Mouse (Mus musculus) heart, embryonic 10.5 days (tissue): ENCODE data around the gene Sparcl1. TPM values are rescaled to one million over a fixed set of nuclear protein-coding genes. Genes with fewer than 3 reads are reported as not detected.

Experiments
- DNase-seq: peaks from one replicate; pipeline ENCODE4 v3.0.0-alpha.2; 2017; ENCODE audit warnings: low spot score
- H3K27ac ChIP-seq: fragments of 300-500 bp; sonication (generic); 2 replicates; pipeline ENCODE4 v1.5.1; 2016; ENCODE audit warnings: mild to moderate bottlenecking
- H3K27me3 ChIP-seq: fragments of 300-500 bp; sonication (generic); 2 replicates; pipeline ENCODE4 v1.6.1; 2016; ENCODE audit warnings: mild to moderate bottlenecking; ENCODE audit not compliant: poor library complexity, insufficient read depth, severe bottlenecking
- H3K36me3 ChIP-seq: fragments of 300-500 bp; sonication (generic); 2 replicates; pipeline ENCODE4 v1.6.1; 2016; ENCODE audit warnings: mild to moderate bottlenecking, moderate library complexity
- H3K4me1 ChIP-seq: fragments of 300-500 bp; sonication (generic); 2 replicates; pipeline ENCODE4 v1.6.1; 2016; ENCODE audit warnings: mild to moderate bottlenecking
- H3K4me3 ChIP-seq: fragments of 300-500 bp; sonication (generic); 2 replicates; pipeline ENCODE4 v1.5.1; 2016; ENCODE audit warnings: mild to moderate bottlenecking, moderate library complexity
- H3K9me3 ChIP-seq: fragments of 300-500 bp; sonication (generic); 2 replicates; pipeline ENCODE4 v1.6.1; 2016; ENCODE audit warnings: mild to moderate bottlenecking, moderate library complexity
- WGBS: fragments of 180-500 bp; shearing (Covaris S2); methylation state at CpG from one replicate; pipeline ENCODE4 v1.1.7; 2016; 5-methylcytosine and 5-hydroxymethylcytosine counted together
- polyA plus RNA-seq: library from polyadenylated mRNA; unstranded; fragments of >200 nt; fragmentation: Nextera tagmentation; extraction: Ambion mirVana; gene quantifications from 2 replicates; pipeline ENCODE4 v1.2.1, GENCODE M21; 2016

Sparcl1 gene
- polyA plus RNA-seq: 11.4 and 17.7 TPM in 2 replicates

GRCm38 (mm10) chr5:104113491-104114172, at the start of gene Sparcl1:
Gene Sparcl1, minus strand, starts transcription at chr5:104113733.
- DNase-seq: peak; percentile 53
- Histone ChIP-seq H3K27ac (peak within 1 kb of the TSS; percentile 78), H3K4me1 (peaks cover 60% of the 10 kb centered on the region), H3K9me3 (no peaks in the 10 kb centered on the region), H3K4me3 (peak within 1 kb of the TSS; percentile 35), H3K27me3 (no peaks in the 10 kb centered on the region), H3K36me3 (no peaks in the 10 kb centered on the region)
- WGBS: 29% methylated on average over 15 of the region's 15 CpGs

- H3K4me1 ChIP-seq: no peaks in the 10 kb centered on the region
- no peaks in the 10 kb centered on the region for H3K9me3 ChIP-seq
- 66% methylated on average over 1 of the region's 1 CpGs for WGBS
- no peaks in the 10 kb centered on the region for H3K27me3 ChIP-seq
- DNase-seq: no peak
- no peak overlapping the region for H3K27ac ChIP-seq
- no peak overlapping the region for H3K4me3 ChIP-seq
- H3K36me3 ChIP-seq: no peaks in the 10 kb centered on the region
Observed at GRCm38 (mm10) chr5:104161390-104161789, 47.9 kb upstream of the Sparcl1 start.

- 83% methylated on average over 3 of the region's 3 CpGs for WGBS
- H3K27me3 ChIP-seq: no peaks in the 10 kb centered on the region
- no peaks in the 10 kb centered on the region for H3K9me3 ChIP-seq
- H3K36me3 ChIP-seq: no peaks in the 10 kb centered on the region
- H3K27ac ChIP-seq: no peak overlapping the region
- H3K4me3 ChIP-seq: no peak overlapping the region
- no peaks in the 10 kb centered on the region for H3K4me1 ChIP-seq
- no peak for DNase-seq
Observed at GRCm38 (mm10) chr5:104160581-104160980, 47.0 kb upstream of the Sparcl1 start.

- Histone ChIP-seq H3K4me3 (no peak overlapping the region), H3K27me3 (no peaks in the 10 kb centered on the region), H3K27ac (no peak overlapping the region), H3K9me3 (no peaks in the 10 kb centered on the region), H3K36me3 (no peaks in the 10 kb centered on the region), H3K4me1 (no peaks in the 10 kb centered on the region)
- WGBS: 83% methylated on average over 7 of the region's 7 CpGs
- DNase-seq: no peak
Observed at GRCm38 (mm10) chr5:104158332-104159052, 45.0 kb upstream of the Sparcl1 start.

- H3K4me1 ChIP-seq: no peaks in the 10 kb centered on the region
- no peaks in the 10 kb centered on the region for H3K27me3 ChIP-seq
- 85% methylated on average over 7 of the region's 7 CpGs for WGBS
- no peak for DNase-seq
- no peaks in the 10 kb centered on the region for H3K36me3 ChIP-seq
- H3K9me3 ChIP-seq: no peaks in the 10 kb centered on the region
- no peak overlapping the region for H3K4me3 ChIP-seq
- H3K27ac ChIP-seq: no peak overlapping the region
Observed at GRCm38 (mm10) chr5:104157701-104158100, 44.2 kb upstream of the Sparcl1 start.

- Histone ChIP-seq H3K4me3 (no peak overlapping the region), H3K4me1 (0 out of 2 replicates have a peak, but pooled peaks cover 3% of the 10 kb centered on the region), H3K36me3 (no peaks in the 10 kb centered on the region), H3K27me3 (no peaks in the 10 kb centered on the region), H3K27ac (no peak overlapping the region), H3K9me3 (no peaks in the 10 kb centered on the region)
- DNase-seq: no peak
- WGBS: 87% methylated on average over 6 of the region's 6 CpGs
Observed at GRCm38 (mm10) chr5:104150196-104150595, 36.7 kb upstream of the Sparcl1 start.

GRCm38 (mm10) chr5:104149349-104149748, 35.8 kb upstream of the Sparcl1 start:
- 47% methylated on average over 7 of the region's 7 CpGs for WGBS
- no peaks in the 10 kb centered on the region for H3K36me3 ChIP-seq
- no peak for DNase-seq
- H3K27ac ChIP-seq: no peak overlapping the region
- no peak overlapping the region for H3K4me3 ChIP-seq
- H3K9me3 ChIP-seq: no peaks in the 10 kb centered on the region
- 0 out of 2 replicates have a peak, but pooled peaks cover 3% of the 10 kb centered on the region for H3K4me1 ChIP-seq
- no peaks in the 10 kb centered on the region for H3K27me3 ChIP-seq

- DNase-seq: no peak
- WGBS: 79% methylated on average over 4 of the region's 4 CpGs
- no peaks in the 10 kb centered on the region for H3K27me3 ChIP-seq
Observed at GRCm38 (mm10) chr5:104144057-104144456, 30.5 kb upstream of the Sparcl1 start.

GRCm38 (mm10) chr5:104141067-104141466, 27.5 kb upstream of the Sparcl1 start:
- no peaks in the 10 kb centered on the region for H3K36me3 ChIP-seq
- WGBS: 76% methylated on average over 2 of the region's 2 CpGs
- H3K4me1 ChIP-seq: no peaks in the 10 kb centered on the region
- H3K27me3 ChIP-seq: no peaks in the 10 kb centered on the region
- no peak overlapping the region for H3K27ac ChIP-seq
- no peak overlapping the region for H3K4me3 ChIP-seq
- no peaks in the 10 kb centered on the region for H3K9me3 ChIP-seq
- peak; percentile 43 for DNase-seq

More at GRCm38 (mm10) chr5:104144057-104144456, 30.5 kb upstream of the Sparcl1 start:
- H3K4me3 ChIP-seq: no peak overlapping the region
- no peaks in the 10 kb centered on the region for H3K4me1 ChIP-seq
- no peaks in the 10 kb centered on the region for H3K9me3 ChIP-seq
- H3K36me3 ChIP-seq: no peaks in the 10 kb centered on the region
- H3K27ac ChIP-seq: no peak overlapping the region

GRCm38 (mm10) chr5:104137920-104138541, 24.5 kb upstream of the Sparcl1 start:
- no peak for DNase-seq
- no peak overlapping the region for H3K4me3 ChIP-seq
- H3K27me3 ChIP-seq: no peaks in the 10 kb centered on the region
- WGBS: 67% methylated on average over 10 of the region's 10 CpGs
- no peaks in the 10 kb centered on the region for H3K9me3 ChIP-seq
- no peaks in the 10 kb centered on the region for H3K36me3 ChIP-seq
- H3K27ac ChIP-seq: no peak overlapping the region
- H3K4me1 ChIP-seq: no peaks in the 10 kb centered on the region

- no peak overlapping the region for H3K4me3 ChIP-seq
- DNase-seq: no peak
- peaks cover 2% of the 10 kb centered on the region; the same call in 1 of the 2 replicates for H3K4me1 ChIP-seq
- H3K27me3 ChIP-seq: no peaks in the 10 kb centered on the region
- WGBS: 66% methylated on average over 4 of the region's 4 CpGs
- H3K9me3 ChIP-seq: no peaks in the 10 kb centered on the region
- H3K36me3 ChIP-seq: no peaks in the 10 kb centered on the region
- no peak overlapping the region for H3K27ac ChIP-seq
Observed at GRCm38 (mm10) chr5:104133752-104134151, 20.2 kb upstream of the Sparcl1 start.

- no peak overlapping the region for H3K4me3 ChIP-seq
- WGBS: 54% methylated on average over 4 of the region's 4 CpGs
- no peak overlapping the region for H3K27ac ChIP-seq
Observed at GRCm38 (mm10) chr5:104131544-104131943, 18.0 kb upstream of the Sparcl1 start.

GRCm38 (mm10) chr5:104130891-104131290, 17.4 kb upstream of the Sparcl1 start:
- Histone ChIP-seq H3K9me3 (no peaks in the 10 kb centered on the region), H3K4me3 (no peak overlapping the region), H3K27me3 (no peaks in the 10 kb centered on the region), H3K4me1 (peaks cover 10% of the 10 kb centered on the region), H3K27ac (no peak overlapping the region), H3K36me3 (no peaks in the 10 kb centered on the region)
- DNase-seq: no peak
- WGBS: 85% methylated on average over 4 of the region's 4 CpGs

More at GRCm38 (mm10) chr5:104131544-104131943, 18.0 kb upstream of the Sparcl1 start:
- Histone ChIP-seq H3K36me3 (no peaks in the 10 kb centered on the region), H3K27me3 (no peaks in the 10 kb centered on the region), H3K4me1 (peaks cover 10% of the 10 kb centered on the region), H3K9me3 (no peaks in the 10 kb centered on the region)
- DNase-seq: no peak
